Mouse (Mus musculus) adrenal gland, postnatal 4 days (tissue): ENCODE measurements around the gene Esyt1. TPM values are rescaled to one million over a fixed set of nuclear protein-coding genes. Genes with fewer than 3 reads are reported as not detected.

Experiments used
- DNase-seq, 2 experiments: peaks; one replicate each; pipeline ENCODE4 v3.0.0; 2021 to 2022; ENCODE audit warnings: low spot score in 2 of 2, mixed read lengths in 2 of 2
- total RNA-seq, 2 experiments: library from RNA; stranded (reverse); gene quantifications; 2 replicates each; pipeline ENCODE4 v1.2.3; 2021

The Esyt1 gene
- total RNA-seq, 2 experiments from 2014 or later, result 30.3 to 34.5 TPM

DNA sequence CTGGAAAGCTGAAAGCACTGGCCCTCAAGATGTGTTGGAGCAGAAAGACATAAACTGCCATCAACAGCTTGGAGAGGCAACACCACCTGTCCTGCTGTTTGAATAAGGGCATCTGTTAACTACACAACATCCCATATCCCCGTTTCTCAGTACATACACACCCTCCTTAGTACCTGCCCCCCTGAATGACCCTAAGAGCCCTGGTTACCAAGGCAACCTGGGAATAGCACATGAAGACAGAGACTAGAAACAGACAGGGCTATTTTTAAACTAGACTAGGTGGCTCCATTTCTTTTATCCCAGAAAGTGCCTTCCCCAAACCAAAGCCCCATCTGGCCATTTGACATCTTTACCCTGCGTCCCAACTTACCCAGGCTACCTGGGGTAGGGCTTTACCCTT lies 17.4 kb upstream of the Esyt1 start:
- no peak for DNase-seq

DNA sequence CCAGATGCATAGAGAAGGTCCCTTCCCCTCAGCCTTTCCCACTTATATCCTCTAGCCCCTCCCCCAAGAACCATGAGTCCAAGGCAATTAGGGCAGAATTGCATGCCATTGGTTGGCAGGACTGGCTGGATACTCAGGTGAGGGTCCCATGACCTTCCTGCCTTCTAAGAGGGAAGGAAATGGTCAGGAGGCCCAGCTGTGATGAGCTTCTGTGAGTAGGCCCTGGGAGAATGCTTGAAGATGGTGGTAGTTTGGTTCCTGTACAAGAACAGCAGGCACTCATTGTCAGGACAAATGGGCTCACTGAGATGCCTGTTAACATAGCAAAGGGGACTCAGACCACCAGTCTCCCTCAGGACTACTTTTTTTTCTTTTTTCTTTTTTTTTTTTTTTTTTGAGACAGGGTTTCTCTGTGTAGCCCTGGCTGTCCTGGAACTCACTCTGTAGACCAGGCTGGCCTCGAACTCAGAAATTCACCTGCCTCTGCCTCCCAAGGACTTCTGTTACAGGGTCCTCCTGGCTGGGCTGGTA lies 12.7 kb upstream of the Esyt1 start:
- no peak for DNase-seq

DNA sequence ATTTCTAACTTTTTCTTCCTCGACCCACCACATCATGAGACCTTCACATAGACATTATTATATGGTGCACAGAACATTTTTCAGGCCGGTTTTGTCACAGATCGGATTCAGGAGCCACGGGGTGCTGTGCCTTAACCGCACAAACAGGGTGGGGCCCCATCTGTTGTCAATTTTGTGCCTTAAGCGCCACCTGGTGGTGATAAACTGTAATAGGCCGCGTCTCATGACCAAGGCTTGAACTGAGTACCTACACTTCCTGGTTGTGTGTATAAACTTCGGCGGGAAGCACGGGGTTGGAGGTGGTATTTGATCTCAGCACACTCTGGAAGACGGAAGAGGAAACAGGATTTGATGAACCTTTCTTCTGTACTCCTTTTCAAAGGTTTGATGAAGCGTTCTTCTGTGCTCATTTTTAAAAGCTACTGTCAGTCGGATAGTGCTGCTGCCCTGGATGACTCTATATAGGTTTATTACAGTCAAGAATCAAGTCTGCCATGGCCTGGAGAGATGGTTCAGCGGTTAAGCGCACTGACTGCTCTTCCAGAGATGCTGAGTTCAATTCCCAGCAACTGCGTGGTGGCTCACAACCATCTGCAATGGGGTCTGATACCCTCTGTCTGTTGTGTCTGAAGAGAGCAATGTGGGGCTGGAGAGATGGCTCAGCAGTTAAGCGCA lies 10.7 kb upstream of the Esyt1 start:
- peak; percentile 64 to 81 for DNase-seq

DNA sequence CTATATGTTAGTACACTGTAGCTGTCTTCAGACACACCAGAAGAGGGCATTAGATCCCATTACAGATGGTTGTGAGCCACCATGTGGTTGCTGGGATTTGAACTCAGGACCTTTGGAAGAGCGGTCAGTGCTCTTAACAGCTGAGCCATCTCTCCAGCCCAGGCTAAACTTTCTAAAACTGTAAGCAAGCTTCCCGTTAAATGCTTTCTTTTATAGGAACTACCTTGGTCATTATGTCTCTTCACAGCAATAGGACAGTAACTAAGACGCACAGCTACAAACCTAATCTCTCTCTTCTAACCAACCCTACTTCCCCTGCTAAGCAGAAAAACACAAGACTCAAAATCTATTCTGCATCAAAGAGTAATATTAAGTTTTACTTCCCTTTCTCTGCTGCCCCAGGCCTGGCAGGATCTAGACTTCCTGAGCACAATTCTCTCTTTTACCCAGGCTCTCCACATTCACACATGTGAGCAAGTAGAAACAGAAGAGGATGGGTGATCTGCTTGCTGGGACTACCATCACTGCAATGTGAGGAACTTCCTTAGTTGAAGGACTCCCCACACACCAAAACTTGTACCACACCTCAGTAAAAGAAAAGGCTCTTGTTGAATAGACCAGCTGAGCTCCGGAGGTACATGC lies 10.1 kb upstream of the Esyt1 start:
- DNase-seq, result no peak

DNA sequence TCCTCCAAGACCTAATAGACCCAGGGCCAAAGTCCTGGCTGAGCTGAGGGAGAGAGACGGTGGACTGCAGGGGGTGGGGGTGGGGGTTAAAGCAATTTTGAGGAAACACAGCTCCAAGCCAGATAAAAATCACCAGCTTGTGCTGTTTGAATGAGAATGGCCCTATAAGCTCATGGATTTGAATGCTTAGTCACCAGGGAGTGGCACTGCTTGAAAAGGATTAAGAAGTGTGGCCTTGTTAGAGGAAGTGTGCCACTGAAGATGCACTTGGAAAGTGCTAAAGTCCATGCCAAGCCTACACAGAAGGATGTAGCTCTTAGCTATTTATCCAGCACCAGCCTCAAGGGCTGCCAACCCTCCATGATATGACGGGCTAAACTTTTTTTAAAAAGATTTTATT lies 9.5 kb upstream of the Esyt1 start:
- no peak for DNase-seq

DNA sequence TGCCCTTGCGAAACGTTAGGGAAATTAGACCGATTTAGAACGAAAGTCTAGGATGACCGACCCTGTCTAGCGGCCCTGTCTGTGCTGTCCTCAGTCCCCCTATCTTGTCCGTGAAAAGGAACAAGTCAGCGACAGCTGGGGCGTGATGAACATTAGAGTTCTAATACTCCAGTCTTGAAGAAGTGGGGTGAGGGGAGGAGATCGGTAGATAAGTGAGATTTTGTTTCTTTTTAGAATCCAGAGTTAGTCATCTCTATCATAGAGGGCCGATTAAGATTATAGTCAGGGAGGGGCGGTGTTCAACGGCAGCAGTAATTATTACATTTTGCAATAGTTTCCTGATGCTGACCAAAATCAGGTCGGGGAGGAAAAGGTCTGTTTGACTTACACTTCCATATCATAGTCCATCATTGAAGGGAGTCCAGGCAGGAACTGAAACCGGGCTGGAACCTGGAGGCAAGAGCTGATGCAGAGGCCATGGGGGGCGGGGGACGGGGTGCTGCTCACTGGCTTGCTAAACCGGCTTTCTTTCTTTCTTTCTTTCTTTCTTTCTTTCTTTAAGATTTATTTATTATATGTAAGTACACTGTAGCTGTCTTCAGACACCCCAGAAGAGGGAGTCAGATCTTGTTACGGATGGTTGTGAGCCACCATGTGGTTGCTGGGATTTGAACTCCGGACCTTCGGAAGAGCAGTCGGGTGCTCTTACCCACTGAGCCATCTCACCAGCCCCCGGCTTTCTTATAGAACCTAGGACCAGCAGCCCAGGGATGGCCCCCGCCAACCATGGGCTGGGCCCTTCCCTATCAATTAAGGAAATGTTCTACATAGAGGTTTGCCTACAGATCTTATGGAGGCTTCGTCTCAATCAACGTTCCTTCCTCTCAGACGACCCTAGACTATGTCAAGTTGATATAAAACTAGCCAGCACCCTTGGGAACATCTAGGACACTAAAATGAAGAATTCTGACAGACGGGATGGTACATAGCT lies 990 bp upstream of the Esyt1 start:
- no peak for DNase-seq

DNA sequence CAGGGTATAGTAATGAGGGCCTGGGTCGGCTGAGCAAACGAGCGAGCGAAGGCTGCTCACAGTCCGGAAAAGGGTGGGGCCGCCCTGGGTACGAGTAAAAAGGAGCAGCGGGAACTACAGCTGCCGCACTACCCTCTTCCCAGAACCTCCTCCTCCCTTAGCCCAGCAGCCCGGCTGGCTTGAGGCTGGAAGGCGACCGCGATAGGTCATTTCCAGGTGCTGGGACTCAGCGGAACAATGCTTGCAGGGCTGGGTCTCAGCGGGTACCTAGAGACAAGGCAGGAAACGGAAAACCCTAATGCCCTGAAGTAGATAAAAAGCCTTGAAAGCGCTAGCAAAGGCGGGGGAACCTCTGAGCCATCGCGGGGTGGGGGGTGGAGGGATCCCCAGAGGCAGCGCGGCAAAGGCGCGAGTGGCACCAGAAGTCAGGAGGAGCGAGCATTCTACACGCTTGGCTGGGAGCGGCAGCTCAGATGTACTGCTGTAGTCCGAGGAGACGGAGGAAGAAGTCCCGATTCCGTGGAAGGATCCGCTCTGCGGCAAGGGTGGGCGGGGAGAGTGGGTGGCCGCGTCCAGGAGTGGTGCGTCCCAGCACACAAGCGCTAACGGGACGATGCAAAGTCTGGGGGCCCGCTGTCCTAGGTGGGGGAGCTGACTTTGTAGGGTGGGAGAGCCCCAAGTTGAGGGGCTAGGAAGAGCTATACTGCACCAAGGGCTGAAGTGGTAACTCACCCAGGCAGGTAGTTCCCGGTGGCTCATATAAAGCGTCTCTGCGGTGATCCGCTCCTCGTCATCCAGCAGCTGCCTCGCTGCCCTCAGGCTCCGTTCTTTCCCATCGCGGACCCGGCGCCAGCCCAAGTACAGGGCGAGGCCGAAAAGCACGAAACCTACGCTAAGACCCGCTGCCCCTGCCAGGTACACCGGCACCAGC lies 674 bp downstream of the Esyt1 start:
- DNase-seq, result peak in 1 of 2 experiments; percentile 37

DNA sequence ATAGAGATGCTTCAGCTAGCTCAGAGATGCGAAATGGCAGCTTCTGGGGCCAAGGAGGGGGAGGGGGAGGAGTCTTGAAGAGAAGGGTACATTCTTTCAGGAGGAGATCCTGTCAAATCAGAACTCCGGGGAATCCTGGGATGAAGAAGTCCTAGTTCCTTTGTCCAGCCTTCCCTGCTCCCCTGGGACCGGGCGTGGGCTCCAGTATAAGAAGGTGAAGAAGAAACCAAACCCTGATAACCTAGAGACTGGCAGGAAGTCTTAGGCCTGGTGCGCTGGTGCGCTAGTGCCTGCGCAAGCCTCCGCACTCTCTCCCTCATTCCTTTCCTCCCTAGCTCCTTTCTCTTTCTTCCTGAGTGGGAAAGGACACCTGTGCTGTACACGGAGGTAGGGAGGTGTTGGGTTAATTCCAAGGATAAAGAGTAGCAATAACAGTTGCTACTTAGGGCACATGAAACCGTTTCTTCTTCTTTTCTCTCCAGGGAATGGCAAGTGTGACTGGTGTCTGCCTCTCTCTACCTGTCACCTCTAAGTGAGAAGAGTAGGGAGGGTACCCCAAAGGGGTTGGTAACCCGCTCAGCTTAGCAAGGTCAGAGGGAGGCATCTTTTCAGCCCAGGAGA lies 1.4 kb downstream of the Esyt1 start:
- no peak for DNase-seq

DNA sequence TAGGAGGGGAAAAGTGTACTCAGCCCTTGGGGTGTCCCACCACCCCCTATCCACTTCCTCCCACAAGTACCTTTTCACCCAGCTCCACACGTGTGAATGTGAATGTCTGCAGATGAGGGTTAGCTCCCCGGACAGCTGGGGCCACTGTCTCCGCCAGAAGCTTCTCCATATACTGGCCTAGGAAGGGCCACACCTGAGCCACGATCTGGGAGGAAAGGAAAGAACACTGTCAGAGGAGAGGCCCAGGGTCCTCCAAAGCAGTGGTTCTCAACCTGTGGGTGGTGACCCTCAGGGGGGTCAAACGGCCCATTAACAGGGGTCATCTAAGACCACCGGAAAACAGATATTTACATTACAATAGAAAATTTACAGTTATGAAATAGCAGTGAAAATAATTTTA lies 3.3 kb downstream of the Esyt1 start:
- no peak for DNase-seq

DNA sequence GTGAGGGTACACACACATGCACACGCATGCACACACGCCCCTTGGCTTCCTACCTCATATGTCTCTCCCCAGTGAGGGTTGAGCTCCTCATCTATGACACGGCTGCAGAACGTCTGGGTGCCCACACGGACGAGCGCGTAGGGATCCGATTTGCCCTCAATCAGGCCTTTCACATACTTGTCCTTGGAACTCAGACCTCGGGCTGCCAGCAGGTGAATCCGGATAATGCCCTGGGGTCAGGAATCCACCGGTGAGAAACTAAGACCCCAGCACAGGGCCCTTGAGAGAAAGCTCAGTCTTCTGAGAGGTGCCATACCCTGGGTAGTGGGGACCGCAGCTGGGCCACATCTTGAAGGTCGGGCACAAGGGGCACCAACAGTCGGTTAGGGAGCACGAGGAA lies 5.1 kb downstream of the Esyt1 start:
- no peak for DNase-seq

DNA sequence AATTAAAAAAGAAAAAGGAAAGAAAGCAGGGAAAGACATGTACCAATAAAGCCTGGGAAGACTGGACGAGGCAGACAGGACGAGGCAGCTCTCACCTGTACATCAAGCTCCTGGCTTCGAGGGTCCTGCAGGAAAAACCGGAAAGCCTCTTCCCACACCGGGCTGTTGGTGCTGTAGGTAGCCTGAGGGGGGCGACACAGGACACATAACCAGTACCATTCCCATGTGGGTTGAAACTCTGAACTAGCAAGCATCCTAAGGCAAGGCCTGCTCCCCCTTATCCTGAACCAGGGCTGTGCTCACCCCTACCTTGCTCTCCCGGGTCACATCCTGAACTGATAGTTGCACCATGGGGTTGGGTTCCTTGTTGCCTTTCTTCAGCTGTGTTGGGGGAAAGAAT lies 6.8 kb downstream of the Esyt1 start:
- no peak for DNase-seq

DNA sequence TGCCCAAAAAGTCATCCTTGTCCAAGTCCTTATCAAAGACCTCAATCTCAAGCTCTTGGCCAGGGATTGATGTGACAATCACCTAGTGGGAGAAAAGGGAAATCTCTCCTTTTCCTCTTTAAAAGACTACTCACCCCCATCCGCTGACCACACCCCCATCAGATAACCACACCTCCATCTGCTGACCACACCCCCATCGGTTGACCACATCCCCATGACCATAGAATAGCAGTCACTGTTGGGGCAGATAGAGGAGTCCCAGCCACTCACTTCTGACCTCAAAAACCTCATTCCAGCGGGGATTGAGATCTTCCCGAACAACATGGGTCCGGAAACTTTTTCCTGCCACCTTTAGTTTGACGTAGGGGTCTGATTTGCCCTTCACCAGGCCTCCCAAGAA lies 9.0 kb downstream of the Esyt1 start:
- no peak for DNase-seq

DNA sequence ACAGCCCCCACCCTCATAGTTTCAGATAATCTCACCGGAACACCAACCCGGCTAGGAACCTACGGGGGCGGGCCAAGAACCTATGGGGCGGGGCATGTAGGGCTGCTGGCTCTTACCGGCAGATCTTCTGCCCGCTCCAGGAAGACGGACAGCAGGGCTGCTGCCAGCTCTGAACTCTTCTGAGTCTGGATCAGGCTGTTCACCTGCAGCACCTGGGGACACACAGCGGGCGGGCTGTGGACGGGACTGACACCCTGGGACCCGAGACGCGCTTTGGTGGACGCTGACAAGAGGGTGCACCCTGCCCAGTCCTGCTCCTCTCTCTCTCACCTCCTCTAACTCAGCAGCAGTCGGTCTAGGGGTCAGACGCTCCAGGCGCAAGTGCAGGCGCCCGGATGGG lies 9.6 kb downstream of the Esyt1 start:
- no peak for DNase-seq

DNA sequence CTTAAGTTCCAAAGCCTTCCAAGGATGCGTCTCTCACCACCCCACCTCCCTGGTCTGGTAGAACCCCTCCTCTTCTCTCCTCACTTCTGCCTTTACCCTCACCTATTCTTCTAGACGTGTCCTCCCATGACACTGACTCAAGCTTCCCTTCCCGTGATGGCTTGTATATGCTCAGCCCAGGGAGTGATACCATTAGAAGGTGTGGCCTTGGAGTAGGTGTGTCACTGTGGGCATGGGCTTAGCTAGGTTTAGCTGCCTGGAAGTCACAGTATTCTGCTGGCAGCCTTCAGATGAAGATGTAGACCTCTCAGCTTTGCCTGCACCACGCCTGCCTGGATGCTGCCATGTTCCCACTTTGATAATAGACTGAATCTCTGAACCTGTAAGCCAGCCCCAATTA lies 10.6 kb downstream of the Esyt1 start:
- no peak for DNase-seq

DNA sequence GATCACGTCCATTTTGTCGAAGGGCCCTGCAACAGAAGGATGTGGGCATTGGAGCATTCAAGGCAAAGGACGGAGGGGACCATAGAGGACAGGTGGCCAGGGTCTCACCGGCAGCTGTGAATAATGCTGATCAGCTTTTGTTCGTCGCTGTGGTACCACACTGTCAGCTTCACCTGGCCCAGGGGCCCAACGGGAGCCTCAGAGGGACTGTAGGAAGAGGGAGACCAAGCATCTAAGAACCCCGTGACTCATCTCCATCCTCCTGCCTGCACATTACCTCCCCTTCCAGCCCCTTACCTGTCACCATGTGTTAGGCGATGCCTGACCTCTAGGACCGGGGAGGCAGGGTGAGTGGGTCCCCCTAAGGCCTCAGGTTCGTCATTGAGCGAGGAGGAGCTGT lies 13.9 kb downstream of the Esyt1 start:
- no peak for DNase-seq

DNA sequence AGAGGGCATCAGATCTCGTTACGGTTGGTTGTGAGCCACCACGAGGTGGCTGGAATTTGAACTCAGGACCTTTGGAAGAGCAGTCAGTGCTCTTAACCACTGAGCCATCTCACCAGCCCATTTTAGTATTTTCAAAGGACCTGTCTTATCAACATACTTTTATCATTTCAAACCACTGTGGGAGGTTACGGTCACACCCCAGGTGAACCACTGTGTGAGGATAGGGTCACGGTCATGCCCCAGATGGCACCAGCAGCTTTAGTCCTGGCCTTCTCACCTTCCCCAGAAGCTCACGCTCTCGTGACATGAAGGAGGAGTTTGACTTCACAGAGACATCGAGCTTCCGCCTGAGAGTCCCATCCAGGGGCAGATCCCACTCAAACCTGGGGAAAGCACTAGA lies 14.5 kb downstream of the Esyt1 start:
- no peak for DNase-seq

DNA sequence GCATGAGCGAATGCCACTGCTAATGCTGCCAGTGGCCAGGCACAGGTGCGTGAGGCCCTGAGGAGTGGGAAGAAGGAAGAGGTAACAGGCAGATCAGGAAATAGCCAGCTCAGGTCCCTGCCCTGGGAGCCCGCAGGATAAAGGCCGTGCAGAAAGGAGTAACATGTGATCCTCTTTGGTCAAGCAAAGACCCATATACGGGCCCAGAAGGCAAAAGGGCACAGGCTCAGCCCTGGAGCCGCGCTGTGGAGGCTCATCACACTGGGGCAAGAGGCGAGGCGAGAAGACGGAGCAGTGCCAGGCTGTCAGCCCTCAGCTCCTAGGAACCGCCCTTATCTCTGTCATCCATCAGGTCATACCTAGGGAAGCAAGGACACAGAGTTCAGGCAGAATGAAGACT lies 15.4 kb downstream of the Esyt1 start:
- no peak for DNase-seq

DNA sequence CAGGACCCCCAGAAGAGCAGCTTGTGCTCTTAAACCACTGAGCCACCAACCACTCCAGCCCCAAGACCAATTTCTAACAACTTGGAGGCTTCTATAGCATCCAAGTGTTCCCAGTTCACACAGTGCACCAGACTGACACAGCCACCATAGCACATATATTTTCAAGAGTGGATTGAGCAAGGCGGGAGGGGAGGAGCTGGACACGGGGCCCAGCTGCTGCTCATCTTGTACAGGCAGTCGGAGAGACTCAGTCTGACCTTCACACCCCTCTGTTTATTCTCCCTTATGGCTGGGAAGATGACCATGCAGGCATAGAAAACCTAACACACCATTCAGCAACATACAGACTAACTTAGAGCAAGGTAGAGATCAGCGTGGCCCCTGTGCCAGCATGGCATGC lies 15.8 kb downstream of the Esyt1 start:
- DNase-seq, result no peak

DNA sequence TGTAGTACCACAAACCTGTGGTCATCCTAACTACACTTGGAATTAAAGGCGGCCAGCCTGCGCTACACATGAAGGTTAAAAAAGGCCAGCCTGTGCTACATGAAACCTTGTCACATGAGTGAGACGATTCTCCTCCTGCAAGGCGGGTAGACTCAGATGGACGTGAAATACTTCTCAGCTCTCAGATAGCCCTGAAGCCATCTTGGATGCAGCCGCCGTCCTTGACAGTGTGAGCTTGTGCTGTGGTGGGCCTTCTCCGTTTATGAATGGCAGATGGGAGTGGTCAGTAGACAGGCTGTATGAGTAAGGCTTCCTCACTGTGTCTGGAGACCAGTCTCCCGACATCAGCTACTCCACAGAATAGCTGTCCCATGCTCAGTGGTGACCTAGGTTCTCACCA lies 16.5 kb downstream of the Esyt1 start:
- DNase-seq, result no peak

DNA sequence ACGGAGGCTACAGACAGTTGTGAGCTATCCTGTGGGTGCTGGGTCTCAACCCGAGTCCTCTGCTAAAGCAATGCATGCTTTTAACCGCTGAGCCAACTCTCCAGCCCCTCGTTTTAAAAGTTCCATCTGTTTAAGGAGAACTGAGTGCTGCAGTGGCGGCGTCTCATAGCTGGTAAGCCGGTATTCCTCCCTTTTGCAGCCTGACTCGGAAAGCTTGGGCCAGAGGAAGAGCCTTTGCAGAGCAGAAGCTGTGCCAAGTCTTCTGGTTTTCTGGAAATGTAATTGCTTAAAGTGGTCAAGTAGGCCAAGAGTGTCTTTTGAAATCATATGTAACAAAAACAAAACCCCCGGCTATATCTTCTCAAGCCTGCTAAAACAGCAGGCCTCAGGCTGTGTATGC lies 17.4 kb downstream of the Esyt1 start:
- DNase-seq, result no peak
